Mouse (Mus musculus): ENCODE measurements around the gene Gkn3. TPM values are rescaled to one million over a fixed set of nuclear protein-coding genes. Genes with fewer than 3 reads are reported as not detected.

The Gkn3 gene
- polyA plus RNA-seq (2015; fragmentation: Illumina TruSeq; extraction: RNeasy Lipid Tissue Mini Kit (QIAGEN cat#74804); ENCODE audit: insufficient read depth, low replicate concordance), result not detected

DNA sequence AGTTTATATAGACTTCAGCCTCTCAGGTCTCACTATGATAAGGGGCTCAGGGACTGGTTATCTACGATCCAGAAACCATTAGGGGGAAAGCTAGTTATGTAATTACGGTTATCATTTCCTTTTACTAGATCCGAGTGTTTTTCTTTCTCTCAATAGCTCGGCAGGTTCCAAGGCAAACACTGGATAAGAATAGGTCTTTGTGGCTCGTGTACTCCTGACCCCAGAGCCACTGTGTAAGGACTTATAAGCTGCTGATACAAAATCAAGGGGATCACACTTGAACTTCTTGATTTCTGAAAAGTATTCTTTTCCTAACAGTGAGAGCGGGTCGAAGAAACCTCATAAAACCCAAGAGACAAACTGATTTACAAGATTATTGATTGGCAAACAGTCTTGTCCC is at the start of gene Gkn3:
Gene Gkn3, minus strand, starts transcription at position 59 of the 400 bp plus-strand sequence.

DNA sequence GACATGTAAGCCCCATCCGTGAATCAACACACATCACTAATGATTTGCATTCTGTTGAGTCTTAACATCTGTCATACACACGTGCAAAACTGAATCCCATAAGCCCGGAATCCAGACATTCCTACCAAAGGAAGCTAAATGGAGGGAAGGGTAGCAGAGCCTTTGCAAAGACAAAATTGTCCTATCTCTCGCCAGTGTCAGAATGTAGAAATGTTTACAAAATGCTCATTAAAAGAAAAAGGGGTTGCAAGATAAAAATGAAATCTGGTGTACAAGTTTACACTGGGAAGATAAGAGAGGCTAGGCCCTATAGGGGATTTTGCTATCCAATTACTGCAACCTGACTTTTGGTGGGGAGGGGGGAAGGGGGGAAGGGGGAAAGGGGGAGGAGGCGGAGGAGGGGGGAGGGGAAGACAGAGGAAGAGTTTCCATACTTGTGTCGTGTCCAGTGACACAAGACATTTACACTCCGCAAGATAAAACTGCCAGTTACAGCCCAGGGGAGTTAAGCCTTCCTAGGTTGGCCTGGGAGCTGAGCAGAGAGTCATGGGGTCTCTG is 39.8 kb upstream of the Gkn3 start, which contains the start of gene Bmp10:
Gene Bmp10, plus strand, starts transcription at position 508 of the 558 bp plus-strand sequence.

DNA sequence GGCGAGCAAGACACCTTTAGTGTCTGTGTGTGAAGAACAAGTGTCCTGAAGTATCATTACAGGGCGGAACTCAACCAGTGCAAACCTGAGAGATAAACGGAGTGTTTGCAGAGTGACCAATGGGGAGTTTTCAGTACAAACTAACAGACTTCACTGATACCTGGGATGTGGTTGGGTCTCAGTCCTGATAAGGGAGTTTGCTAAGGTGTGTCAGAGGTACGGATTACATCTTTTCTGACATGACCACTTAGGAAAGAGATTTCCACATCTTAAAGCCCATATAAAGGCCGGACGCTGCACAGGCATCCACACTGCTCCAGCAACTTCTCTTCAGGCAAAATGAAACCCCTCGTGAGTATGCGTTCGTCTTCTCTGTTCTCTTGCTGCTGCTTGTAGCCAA is 15.7 kb downstream of the Gkn3 start, which contains the start of gene Gkn2:
Gene Gkn2, plus strand, starts transcription at position 301 of the 400 bp plus-strand sequence.

DNA sequence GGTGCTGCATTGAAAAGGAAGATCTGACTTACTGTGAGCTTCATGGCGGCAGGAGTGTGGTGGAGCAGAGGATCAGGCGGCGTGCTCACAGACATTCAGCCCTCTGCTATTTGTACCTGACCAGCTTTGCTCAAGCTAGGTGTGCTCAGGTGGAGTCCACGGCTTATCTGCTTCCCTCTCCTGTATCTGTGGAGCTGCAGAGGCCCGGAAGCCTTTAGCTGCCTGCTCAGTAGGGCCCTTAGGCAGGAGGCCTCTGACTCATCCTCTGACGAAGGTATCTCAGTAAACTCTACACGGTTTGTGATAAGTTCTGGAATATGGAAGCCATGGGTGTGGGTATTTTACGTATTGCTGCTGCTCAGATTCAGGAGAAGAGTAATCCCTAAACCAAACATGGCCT is 37.9 kb downstream of the Gkn3 start, which contains the start of gene Gkn1:
Gene Gkn1, minus strand, starts transcription at position 114 of the 400 bp plus-strand sequence.

DNA sequence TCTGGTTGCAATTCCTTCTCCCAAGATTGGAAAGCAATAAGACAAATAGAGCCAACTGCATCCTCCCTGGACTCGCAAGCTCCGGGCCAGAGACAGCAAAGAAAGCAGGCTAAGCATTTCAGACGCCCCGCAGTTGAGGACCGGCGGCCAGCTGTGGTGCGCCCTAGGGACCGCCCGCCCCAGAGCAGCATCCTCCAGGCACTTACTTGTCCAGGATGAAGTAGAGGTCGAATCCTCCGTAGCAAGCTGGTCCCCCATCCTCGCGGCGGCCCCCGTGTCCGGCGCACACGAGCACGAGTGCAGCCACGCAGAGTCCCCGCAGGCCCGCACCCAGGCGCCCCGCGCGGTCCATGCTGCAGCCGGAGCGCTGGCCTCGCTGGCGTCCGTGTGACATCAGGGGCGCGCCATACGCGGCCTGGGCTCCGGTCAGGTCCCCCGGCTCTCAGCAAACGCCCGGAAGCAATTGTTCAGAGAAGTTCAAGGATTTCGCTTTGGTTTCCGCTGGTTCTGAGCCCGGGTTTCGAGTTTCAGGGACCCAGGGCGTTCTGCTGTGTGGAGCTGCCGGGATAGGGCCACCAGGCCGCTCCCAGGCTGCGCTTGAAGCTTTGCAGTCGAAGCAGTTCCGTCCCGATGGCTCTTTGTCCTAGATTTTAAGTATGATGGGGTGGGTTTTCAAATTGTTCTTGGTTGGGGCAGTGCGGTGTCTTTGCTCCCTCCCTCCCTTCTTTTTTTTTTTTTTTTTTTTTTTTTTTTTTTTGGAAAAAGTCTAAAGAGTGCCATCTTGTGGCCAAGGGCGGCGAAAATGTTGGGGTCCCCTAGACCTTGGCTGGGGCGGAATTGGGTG is 53.4 kb downstream of the Gkn3 start, which contains the start of gene Antxr1:
Gene Antxr1, minus strand, starts transcription at position 731 of the 844 bp plus-strand sequence.

Other genes with a start within 250 kb of the Gkn3 start
- 22.3 TPM for gene Antxr1, start 53.1 kb downstream of the Gkn3 start, polyA plus RNA-seq (2015; fragmentation: Illumina TruSeq; extraction: RNeasy Lipid Tissue Mini Kit (QIAGEN cat#74804); ENCODE audit: insufficient read depth, low replicate concordance)
- gene Gkn1, start 38.0 kb downstream of the Gkn3 start, polyA plus RNA-seq (2015; fragmentation: Illumina TruSeq; extraction: RNeasy Lipid Tissue Mini Kit (QIAGEN cat#74804); ENCODE audit: insufficient read depth, low replicate concordance), result not detected
- not detected for gene Gkn2, start 15.6 kb downstream of the Gkn3 start, polyA plus RNA-seq (2015; fragmentation: Illumina TruSeq; extraction: RNeasy Lipid Tissue Mini Kit (QIAGEN cat#74804); ENCODE audit: insufficient read depth, low replicate concordance)
- not detected for gene Bmp10, start 40.1 kb upstream of the Gkn3 start, polyA plus RNA-seq (2015; fragmentation: Illumina TruSeq; extraction: RNeasy Lipid Tissue Mini Kit (QIAGEN cat#74804); ENCODE audit: insufficient read depth, low replicate concordance)
- gene Arhgap25, start 144.3 kb upstream of the Gkn3 start, polyA plus RNA-seq (2015; fragmentation: Illumina TruSeq; extraction: RNeasy Lipid Tissue Mini Kit (QIAGEN cat#74804); ENCODE audit: insufficient read depth, low replicate concordance), result 101 TPM
- gene Prokr1, start 201.8 kb upstream of the Gkn3 start, polyA plus RNA-seq (2015; fragmentation: Illumina TruSeq; extraction: RNeasy Lipid Tissue Mini Kit (QIAGEN cat#74804); ENCODE audit: insufficient read depth, low replicate concordance), result 0.77 TPM

Measured in spleen, adult 10 weeks (tissue).